Mouse (Mus musculus) liver, embryonic 15.5 days (tissue): ENCODE results near the gene Rbfox2. TPM values are rescaled to one million over a fixed set of nuclear protein-coding genes. Genes with fewer than 3 reads are reported as not detected.

Experiments used
- ATAC-seq: fragments of 200-750 bp; cut with Nextera tagmentation; 2 replicates; pipeline ENCODE4 v1.8.0; 2017; ENCODE audit warnings: moderate number of reproducible peaks, mild to moderate bottlenecking, moderate library complexity; ENCODE audit not compliant: insufficient read depth
- H3K27ac ChIP-seq: fragments of 300-500 bp; sonication (generic); replicated peaks from 2 replicates; pipeline ENCODE4 v1.5.1; 2015; ENCODE audit warnings: mild to moderate bottlenecking, inconsistent platforms
- H3K27me3 ChIP-seq: fragments of 300-500 bp; sonication (generic); 2 replicates; pipeline ENCODE4 v1.6.1; 2015; ENCODE audit warnings: mild to moderate bottlenecking, inconsistent platforms
- H3K36me3 ChIP-seq: fragments of 300-500 bp; sonication (generic); replicated peaks from 2 replicates; pipeline ENCODE4 v1.6.1; 2015; ENCODE audit warnings: moderate library complexity, mild to moderate bottlenecking, inconsistent platforms
- H3K4me1 ChIP-seq: fragments of 300-500 bp; sonication (generic); replicated peaks from 2 replicates; pipeline ENCODE4 v1.6.1; 2015; ENCODE audit warnings: inconsistent platforms
- H3K4me2 ChIP-seq: fragments of 300-500 bp; sonication (generic); 2 replicates; pipeline ENCODE4 v1.6.1; 2015; ENCODE audit warnings: moderate library complexity, mild to moderate bottlenecking, inconsistent platforms
- H3K4me3 ChIP-seq: fragments of 300-500 bp; sonication (generic); replicated peaks from 2 replicates; pipeline ENCODE4 v1.5.1; 2015; ENCODE audit warnings: mild to moderate bottlenecking, inconsistent platforms
- H3K9ac ChIP-seq: fragments of 300-500 bp; sonication (generic); 2 replicates; pipeline ENCODE4 v1.6.1; 2015; ENCODE audit warnings: moderate library complexity, mild to moderate bottlenecking, inconsistent platforms
- H3K9me3 ChIP-seq: fragments of 300-500 bp; sonication (generic); replicated peaks from 2 replicates; pipeline ENCODE4 v1.6.1; 2016; ENCODE audit warnings: inconsistent platforms
- WGBS: fragments of 180-500 bp; shearing (Covaris S2); methylation state at CpG from one replicate; pipeline ENCODE4 v1.1.7; 2015; ENCODE audit warnings: mixed read lengths; ENCODE audit not compliant: insufficient replicate concordance; 5-methylcytosine and 5-hydroxymethylcytosine counted together
- polyA plus RNA-seq: library from polyadenylated mRNA; unstranded; fragments of >200 nt; fragmentation: Nextera tagmentation; extraction: Ambion mirVana; gene quantifications from 2 replicates; pipeline ENCODE4 v1.2.1, GENCODE M21; 2015

The Rbfox2 gene
- polyA plus RNA-seq, 1 experiment from 2014 or later = 9.8 TPM

- H3K4me1 ChIP-seq = no peaks in the 10 kb centered on the region
- WGBS = 42% methylated on average over 7 of the region's 7 CpGs
- no peak overlapping the region for H3K4me3 ChIP-seq
- no peak overlapping the region for H3K9ac ChIP-seq
- ATAC-seq = no peak
- H3K36me3 ChIP-seq = no peaks in the 10 kb centered on the region
- H3K9me3 ChIP-seq = no peaks in the 10 kb centered on the region
- no peak overlapping the region for H3K4me2 ChIP-seq
- H3K27me3 ChIP-seq = no peaks in the 10 kb centered on the region
- H3K27ac ChIP-seq = no peak overlapping the region
These were observed 79.9 kb downstream of the Rbfox2 start for GRCm38 (mm10) chr15:77226831-77227354.

- H3K27ac ChIP-seq = no peak overlapping the region
- no peaks in the 10 kb centered on the region for H3K36me3 ChIP-seq
- H3K4me3 ChIP-seq = no peak overlapping the region
- H3K9me3 ChIP-seq = no peaks in the 10 kb centered on the region
- no peaks in the 10 kb centered on the region for H3K27me3 ChIP-seq
- no peak overlapping the region for H3K4me2 ChIP-seq
- ATAC-seq = no peak
- WGBS = 50% methylated on average over 4 of the region's 4 CpGs
- no peak overlapping the region for H3K9ac ChIP-seq
- H3K4me1 ChIP-seq = no peaks in the 10 kb centered on the region
These were observed 80.9 kb downstream of the Rbfox2 start for GRCm38 (mm10) chr15:77225858-77226257.

GRCm38 (mm10) chr15:77225274-77225673 lies 81.5 kb downstream of the Rbfox2 start:
- ATAC-seq = no peak
- H3K4me2 ChIP-seq = no peak overlapping the region
- H3K9me3 ChIP-seq = no peaks in the 10 kb centered on the region
- peaks cover 5% of the 10 kb centered on the region; the same call in 1 of the 2 replicates for H3K4me1 ChIP-seq
- H3K9ac ChIP-seq = no peak overlapping the region
- no peak overlapping the region for H3K27ac ChIP-seq
- H3K4me3 ChIP-seq = no peak overlapping the region
- H3K36me3 ChIP-seq = no peaks in the 10 kb centered on the region
- no peaks in the 10 kb centered on the region for H3K27me3 ChIP-seq

GRCm38 (mm10) chr15:77220833-77221232 lies 86.0 kb downstream of the Rbfox2 start:
- Histone ChIP-seq H3K4me1 (peaks cover 10% of the 10 kb centered on the region; the same call in 1 of the 2 replicates), H3K9ac (no peak overlapping the region), H3K36me3 (no peaks in the 10 kb centered on the region), H3K9me3 (no peaks in the 10 kb centered on the region), H3K27me3 (no peaks in the 10 kb centered on the region), H3K27ac (no peak overlapping the region), H3K4me2 (no peak overlapping the region), H3K4me3 (no peak overlapping the region)
- WGBS = 30% methylated on average over 4 of the region's 4 CpGs
- no peak for ATAC-seq

- ATAC-seq = peak; percentile 47; the same call in 1 of the 2 replicates
- H3K9me3 ChIP-seq = no peaks in the 10 kb centered on the region
- H3K4me3 ChIP-seq = no peak overlapping the region
- no peaks in the 10 kb centered on the region for H3K36me3 ChIP-seq
- no peak overlapping the region for H3K9ac ChIP-seq
- no peak overlapping the region for H3K27ac ChIP-seq
- peaks cover 12% of the 10 kb centered on the region; the same call in 1 of the 2 replicates for H3K4me1 ChIP-seq
- no peaks in the 10 kb centered on the region for H3K27me3 ChIP-seq
- H3K4me2 ChIP-seq = no peak overlapping the region
These were observed 86.7 kb downstream of the Rbfox2 start for GRCm38 (mm10) chr15:77220137-77220536.

- no peak for ATAC-seq
- H3K4me3 ChIP-seq = no peak overlapping the region
- peaks cover 12% of the 10 kb centered on the region; the same call in 1 of the 2 replicates for H3K4me1 ChIP-seq
- no peaks in the 10 kb centered on the region for H3K9me3 ChIP-seq
- 52% methylated on average over 1 of the region's 1 CpGs for WGBS
- no peaks in the 10 kb centered on the region for H3K27me3 ChIP-seq
- no peak overlapping the region for H3K4me2 ChIP-seq
- no peak overlapping the region for H3K9ac ChIP-seq
- no peak overlapping the region for H3K27ac ChIP-seq
- no peaks in the 10 kb centered on the region for H3K36me3 ChIP-seq
These were observed 87.2 kb downstream of the Rbfox2 start for GRCm38 (mm10) chr15:77219571-77219970.

GRCm38 (mm10) chr15:77218007-77218406 lies 88.8 kb downstream of the Rbfox2 start:
- no peak overlapping the region for H3K9ac ChIP-seq
- no peak overlapping the region for H3K27ac ChIP-seq
- H3K4me1 ChIP-seq = peaks cover 12% of the 10 kb centered on the region; the same call in 1 of the 2 replicates
- no peaks in the 10 kb centered on the region for H3K27me3 ChIP-seq
- no peak overlapping the region for H3K4me2 ChIP-seq
- no peaks in the 10 kb centered on the region for H3K36me3 ChIP-seq
- ATAC-seq = no peak
- WGBS = 71% methylated on average over 3 of the region's 3 CpGs
- H3K4me3 ChIP-seq = no peak overlapping the region
- no peaks in the 10 kb centered on the region for H3K9me3 ChIP-seq

- Histone ChIP-seq H3K4me1 (peaks cover 12% of the 10 kb centered on the region; the same call in 1 of the 2 replicates), H3K36me3 (no peaks in the 10 kb centered on the region), H3K27ac (no peak overlapping the region), H3K9me3 (no peaks in the 10 kb centered on the region), H3K27me3 (no peaks in the 10 kb centered on the region), H3K4me2 (no peak overlapping the region), H3K9ac (no peak overlapping the region), H3K4me3 (no peak overlapping the region)
- ATAC-seq = no peak
- WGBS = 41% methylated on average over 1 of the region's 1 CpGs
These were observed 89.3 kb downstream of the Rbfox2 start for GRCm38 (mm10) chr15:77217523-77217922.

GRCm38 (mm10) chr15:77216704-77217103 lies 90.1 kb downstream of the Rbfox2 start:
- Histone ChIP-seq H3K36me3 (no peaks in the 10 kb centered on the region), H3K27ac (no peak overlapping the region), H3K27me3 (no peaks in the 10 kb centered on the region), H3K4me1 (peaks cover 15% of the 10 kb centered on the region; the same call in 1 of the 2 replicates), H3K9ac (no peak overlapping the region), H3K4me2 (no peak overlapping the region), H3K4me3 (no peak overlapping the region), H3K9me3 (no peaks in the 10 kb centered on the region)
- WGBS = 59% methylated on average over 6 of the region's 6 CpGs
- ATAC-seq = no peak

- H3K36me3 ChIP-seq = no peaks in the 10 kb centered on the region
- no peak overlapping the region for H3K27ac ChIP-seq
- H3K27me3 ChIP-seq = no peaks in the 10 kb centered on the region
- peaks cover 10% of the 10 kb centered on the region; the same call in 1 of the 2 replicates for H3K4me1 ChIP-seq
- H3K4me2 ChIP-seq = no peak overlapping the region
- H3K4me3 ChIP-seq = no peak overlapping the region
- no peaks in the 10 kb centered on the region for H3K9me3 ChIP-seq
- H3K9ac ChIP-seq = no peak overlapping the region
- ATAC-seq = no peak
- 27% methylated on average over 5 of the region's 5 CpGs for WGBS
These were observed 91.5 kb downstream of the Rbfox2 start for GRCm38 (mm10) chr15:77215178-77215800.

GRCm38 (mm10) chr15:77214410-77215107 lies 92.2 kb downstream of the Rbfox2 start:
- no peak overlapping the region for H3K4me2 ChIP-seq
- H3K36me3 ChIP-seq = no peaks in the 10 kb centered on the region
- H3K27ac ChIP-seq = no peak overlapping the region
- no peak overlapping the region for H3K4me3 ChIP-seq
- no peaks in the 10 kb centered on the region for H3K9me3 ChIP-seq
- no peak for ATAC-seq
- 55% methylated on average over 8 of the region's 8 CpGs for WGBS
- no peak overlapping the region for H3K9ac ChIP-seq
- H3K27me3 ChIP-seq = no peaks in the 10 kb centered on the region
- peaks cover 5% of the 10 kb centered on the region; the same call in 1 of the 2 replicates for H3K4me1 ChIP-seq
